Mouse (Mus musculus) naive thymus-derived CD4-positive, alpha-beta T cell, adult 2 months (primary cell): Measurements from ENCODE around the gene Hip1.

Source experiments
- DNase-seq: peaks from one replicate; pipeline ENCODE4 v3.0.0-alpha.2; 2011; ENCODE audit warnings: low read depth

Gene Hip1

GRCm38 (mm10) chr5:135531306-135531845 is 13.5 kb downstream of the Hip1 start:
- no peak for DNase-seq

DNA sequence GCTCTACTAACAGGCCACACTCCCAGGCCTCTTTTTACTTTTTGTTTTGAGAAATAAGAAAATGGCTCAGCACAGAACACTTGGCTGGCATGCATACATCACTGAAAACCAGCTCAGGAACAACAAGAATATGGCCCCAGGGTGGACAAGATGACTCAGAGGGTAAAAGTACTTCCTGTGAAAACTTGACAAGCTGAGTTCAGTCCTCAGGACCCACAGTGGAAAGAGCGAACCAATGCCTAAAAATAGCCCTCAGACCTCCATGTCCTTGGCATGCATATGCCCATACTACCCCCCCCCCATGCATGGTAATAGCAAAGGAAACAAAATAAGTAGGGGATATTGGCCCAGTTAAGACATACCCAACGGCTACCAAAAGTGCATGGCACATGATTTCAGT is 15.0 kb downstream of the Hip1 start:
- no peak for DNase-seq

- DNase-seq = no peak
Observed at GRCm38 (mm10) chr5:135529310-135529709, 15.6 kb downstream of the Hip1 start.

DNA sequence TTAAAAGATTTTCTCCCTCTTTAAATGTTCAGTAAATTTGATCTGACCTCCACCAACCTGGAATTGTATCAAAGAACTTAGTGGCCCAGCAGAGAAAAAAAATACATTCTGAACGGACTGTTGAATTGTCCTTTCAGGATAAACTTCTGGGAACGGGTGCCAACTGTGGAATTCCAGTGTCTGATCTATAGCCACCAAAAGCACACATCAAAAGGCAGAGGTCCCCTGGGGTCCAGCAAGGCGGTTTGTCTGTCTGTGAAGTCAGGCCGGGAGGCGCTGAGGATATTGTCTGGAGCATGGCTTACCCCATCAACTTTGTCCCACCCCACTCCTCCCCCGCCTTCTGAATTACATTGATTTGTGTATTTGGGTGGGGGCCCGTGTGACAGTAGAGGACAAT is 16.9 kb downstream of the Hip1 start:
- DNase-seq = no peak

- no peak for DNase-seq
Observed at GRCm38 (mm10) chr5:135524660-135525560, 20.0 kb downstream of the Hip1 start.

DNA sequence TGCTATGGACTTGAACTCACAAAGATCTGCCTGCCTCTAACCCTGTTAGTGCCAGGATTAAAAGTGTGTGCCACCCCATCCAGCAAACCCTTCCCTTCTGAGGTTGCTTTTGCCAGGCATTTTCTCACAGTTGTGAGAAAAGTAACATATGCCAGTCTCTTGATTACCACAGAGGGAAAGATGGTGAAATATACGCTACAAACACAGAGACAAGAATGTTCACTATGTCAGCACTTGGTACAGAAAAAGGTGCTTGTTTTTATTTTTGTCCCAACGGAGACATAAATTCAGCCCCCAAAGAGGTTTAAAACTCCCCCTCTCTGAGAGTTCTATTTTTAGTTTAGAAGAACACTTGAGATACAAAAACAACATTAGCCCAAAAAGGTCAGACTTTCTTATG is 20.8 kb downstream of the Hip1 start:
- no peak for DNase-seq

- DNase-seq = no peak
Observed at GRCm38 (mm10) chr5:135522111-135522722, 22.7 kb downstream of the Hip1 start.

DNA sequence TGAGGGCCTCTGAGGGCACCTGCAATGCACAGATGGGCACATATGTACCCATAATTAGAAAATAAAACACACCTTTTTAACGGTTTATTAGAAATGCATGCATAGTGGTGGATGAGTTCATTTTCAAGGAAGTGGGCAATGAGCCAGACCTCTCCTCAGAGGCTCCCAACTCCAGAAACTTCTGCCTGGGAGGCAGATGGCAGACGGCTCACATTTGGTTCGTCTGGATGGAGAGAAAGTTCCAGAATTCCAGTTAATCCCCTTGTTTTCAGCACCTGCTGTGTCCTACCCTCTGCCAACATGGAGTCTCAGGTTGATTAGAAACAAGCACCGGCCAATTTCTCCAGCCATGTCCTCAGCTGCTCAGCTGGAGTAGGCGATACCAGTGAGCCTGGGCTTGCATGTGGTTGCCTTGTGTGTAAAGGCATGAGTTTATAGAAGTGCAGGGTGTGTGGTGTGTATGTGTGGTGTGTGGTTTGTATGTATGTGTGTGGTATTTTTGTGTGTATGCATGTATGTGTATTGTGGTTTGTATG is 27.5 kb downstream of the Hip1 start:
- DNase-seq = no peak

DNA sequence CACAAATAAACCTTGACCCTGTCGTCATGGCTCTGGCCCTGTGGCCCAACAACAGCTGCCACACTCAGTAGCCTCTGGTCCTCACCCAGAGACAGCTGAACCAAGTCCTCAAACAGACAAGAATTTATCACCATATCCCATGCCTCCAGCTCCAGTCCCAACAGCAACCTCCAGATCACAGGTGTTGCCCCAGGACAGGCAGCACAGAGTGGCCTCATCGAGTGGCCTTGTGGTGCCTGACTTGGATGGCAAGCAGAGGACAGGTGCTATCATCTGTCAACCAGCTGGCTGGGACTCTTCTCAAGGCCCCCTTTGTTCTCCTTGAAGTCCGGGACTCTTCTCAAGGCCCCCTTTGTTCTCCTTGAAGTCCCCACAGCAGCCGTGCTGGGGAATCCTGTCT is 31.8 kb downstream of the Hip1 start:
- DNase-seq = no peak

GRCm38 (mm10) chr5:135511105-135511504 is 33.8 kb downstream of the Hip1 start:
- no peak for DNase-seq

DNA sequence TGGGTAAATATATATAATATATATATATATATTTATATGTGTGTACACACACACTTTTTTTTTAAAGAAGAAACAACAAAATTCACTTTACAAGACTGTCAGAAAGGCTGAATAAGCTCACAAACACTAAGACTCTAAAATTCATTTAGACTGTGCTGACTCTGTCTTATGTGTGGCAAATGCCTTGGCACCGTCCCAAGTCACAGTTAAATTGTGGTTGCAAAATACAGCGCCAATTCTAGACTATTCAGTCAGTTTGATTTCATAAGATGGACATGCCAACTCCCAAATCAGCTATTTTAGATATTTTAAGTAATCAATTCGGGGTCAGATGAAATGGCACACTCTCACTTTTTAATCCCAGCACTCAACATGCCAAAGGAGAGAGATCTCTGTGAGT is 36.6 kb downstream of the Hip1 start:
- no peak for DNase-seq

- no peak for DNase-seq
Observed at GRCm38 (mm10) chr5:135507561-135508273, 37.2 kb downstream of the Hip1 start.

DNA sequence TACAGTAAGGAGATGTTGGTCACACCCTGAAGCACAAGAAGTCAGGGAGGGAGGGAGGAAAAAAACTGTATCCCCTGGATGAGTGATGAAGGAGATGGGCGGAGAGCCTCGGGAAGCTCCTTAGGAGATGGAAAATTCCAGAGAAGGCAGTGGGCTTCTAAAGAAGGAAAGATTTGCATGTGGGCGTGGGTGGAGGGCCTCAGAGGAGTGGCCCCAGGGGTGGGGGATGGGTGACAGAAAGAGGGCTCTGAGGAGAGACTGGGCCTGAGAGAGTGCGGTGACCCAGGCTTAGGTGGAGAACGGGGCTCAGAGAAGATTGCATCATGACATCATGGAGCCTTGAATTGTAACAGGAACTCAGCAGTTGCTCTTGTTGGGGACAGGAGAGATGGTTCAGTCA is 39.5 kb downstream of the Hip1 start:
- no peak for DNase-seq

DNA sequence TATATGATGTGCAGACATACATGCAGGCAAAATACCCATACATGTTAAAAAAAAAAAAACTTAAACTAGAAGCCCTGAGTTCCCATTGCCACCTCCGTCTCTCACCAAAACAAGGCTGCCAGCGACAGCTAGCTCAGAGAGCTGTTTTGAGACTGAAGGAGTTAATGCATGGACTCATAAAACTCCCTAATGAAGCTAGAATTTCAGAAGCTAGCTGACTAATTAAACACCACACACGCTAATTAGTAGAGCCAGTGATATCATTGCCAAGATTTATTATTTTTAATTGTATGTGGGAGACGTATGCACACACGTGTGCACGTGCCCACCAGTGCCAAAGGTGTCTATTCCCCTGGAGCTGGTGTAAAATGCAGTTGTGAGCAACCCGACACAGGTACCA is 42.0 kb downstream of the Hip1 start:
- no peak for DNase-seq

- DNase-seq = no peak
Observed at GRCm38 (mm10) chr5:135502027-135502426, 42.9 kb downstream of the Hip1 start.

DNA sequence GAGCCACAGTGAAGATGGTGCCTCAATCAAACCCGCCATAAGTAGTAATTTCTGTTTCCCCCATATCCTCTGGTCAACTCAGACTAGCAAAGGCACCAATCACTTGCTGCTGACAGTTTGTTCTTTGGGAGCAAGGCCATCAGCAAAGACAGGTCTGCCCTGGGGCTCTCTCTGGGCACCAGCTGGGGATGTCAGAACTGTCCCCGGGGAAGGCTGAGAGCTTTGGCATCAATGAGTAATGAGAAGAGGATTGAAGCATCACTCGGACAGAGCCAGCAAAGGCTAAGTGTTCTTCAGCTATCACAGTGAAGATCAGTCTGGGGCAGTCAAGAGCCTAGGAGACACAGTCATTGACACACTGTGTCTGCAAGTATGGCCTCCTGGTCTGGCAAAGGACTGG is 46.0 kb downstream of the Hip1 start:
- no peak for DNase-seq

- no peak for DNase-seq
Observed at GRCm38 (mm10) chr5:135497347-135497955, 47.5 kb downstream of the Hip1 start.

DNA sequence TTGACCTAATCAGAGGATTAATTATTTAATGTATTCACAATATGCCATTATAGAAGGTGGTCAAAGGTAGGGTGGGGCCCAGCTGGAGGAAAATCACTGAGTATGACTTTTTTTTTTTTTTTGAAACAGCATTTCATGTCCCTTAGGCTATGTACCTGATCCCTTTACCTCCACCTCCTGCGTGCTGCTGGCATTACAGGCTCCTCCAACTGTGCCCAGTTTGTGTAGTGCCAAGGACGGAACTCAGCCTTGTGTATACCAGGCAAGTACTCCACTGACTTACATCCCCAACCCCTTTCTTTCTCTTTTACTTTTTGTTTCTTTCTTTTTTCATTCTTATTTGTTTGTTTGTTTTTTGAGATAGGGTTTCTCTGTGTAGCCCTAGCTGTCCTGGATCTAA is 48.4 kb downstream of the Hip1 start:
- DNase-seq = no peak

GRCm38 (mm10) chr5:135495471-135495870 is 49.4 kb downstream of the Hip1 start:
- DNase-seq = no peak

- DNase-seq = no peak
Observed at GRCm38 (mm10) chr5:135494183-135494910, 50.6 kb downstream of the Hip1 start.

- no peak for DNase-seq
Observed at GRCm38 (mm10) chr5:135493095-135493494, 51.8 kb downstream of the Hip1 start.
